Mouse (Mus musculus) brain, adult 2 months (tissue): ENCODE data around the gene Prkar2b.

Experiments
- DNase-seq: peaks from one replicate; pipeline ENCODE4 v3.0.0; 2011; ENCODE audit warnings: low read depth, low spot score

Prkar2b gene

GRCm38 (mm10) chr12:31926661-31927061 is 134.4 kb downstream of the Prkar2b start:
- peak; percentile 98 for DNase-seq

- DNase-seq, result peak; percentile 53
These were observed 135.8 kb downstream of the Prkar2b start for GRCm38 (mm10) chr12:31925343-31925742.

GRCm38 (mm10) chr12:31924135-31924534 is 137.0 kb downstream of the Prkar2b start:
- DNase-seq, result no peak

GRCm38 (mm10) chr12:31920464-31921405 is 140.4 kb downstream of the Prkar2b start:
- DNase-seq, result no peak

- DNase-seq, result peak; percentile 90
These were observed 143.9 kb downstream of the Prkar2b start for GRCm38 (mm10) chr12:31917245-31917644.

GRCm38 (mm10) chr12:31916691-31917090 is 144.4 kb downstream of the Prkar2b start:
- no peak for DNase-seq

GRCm38 (mm10) chr12:31913614-31914013 is 147.5 kb downstream of the Prkar2b start:
- peak; percentile 97 for DNase-seq

GRCm38 (mm10) chr12:31912966-31913551 is 148.0 kb downstream of the Prkar2b start:
- DNase-seq, result peak; percentile 56
